Mouse (Mus musculus): ENCODE results near the gene 1700025G04Rik. TPM values are rescaled to one million over a fixed set of nuclear protein-coding genes. Genes with fewer than 3 reads are reported as not detected.
A peak's percentile ranks its signal among the peaks of the same experiment; 100 is the strongest.

The 1700025G04Rik gene
- polyA plus RNA-seq, 1 experiment: 24.7 TPM

GRCm38 (mm10) chr1:152090564-152091545, 930 bp upstream of the 1700025G04Rik start:
- Histone ChIP-seq H3K4me1 (ENCODE audit: control insufficient read depth, insufficient read depth, low read length) (peaks cover 3% of the 10 kb centered on the region; the same call in 1 of the 2 replicates), H3K4me3 (ENCODE audit: insufficient read depth, low read length) (peak overlapping the region; percentile 93), H3K27ac (ENCODE audit: insufficient read depth, low read length) (peak overlapping the region; percentile 67)
- TF ChIP-seq CTCF (IDR thresholded peaks at IDR 0.05; ENCODE audit: extremely low read depth, insufficient read depth, low read length): no peak
- no peak for TF ChIP-seq POLR2A (IDR thresholded peaks at IDR 0.05; ENCODE audit: extremely low read depth, insufficient read depth, low read length)

DNA sequence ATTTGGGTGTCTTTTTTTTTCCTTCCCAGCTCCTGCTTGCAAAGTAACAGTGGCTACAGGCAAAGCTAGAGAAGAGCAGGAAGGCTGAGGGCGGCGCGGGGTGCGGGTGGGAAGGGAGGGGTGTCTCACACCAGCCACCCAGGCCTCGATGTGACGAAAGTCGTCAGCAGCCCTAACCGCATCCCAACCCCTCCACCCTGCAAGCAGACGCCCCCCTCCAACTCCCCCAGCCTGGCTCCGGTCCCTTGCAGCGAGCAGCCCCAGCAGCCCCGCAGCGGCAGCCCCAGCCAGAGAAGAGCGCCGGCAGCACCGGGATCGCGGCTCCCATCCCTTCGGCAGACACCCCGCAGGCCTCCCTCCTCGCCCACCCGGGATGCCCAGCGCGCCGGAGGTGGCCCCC, 399 bp downstream of the 1700025G04Rik start:
- H3K4me3 ChIP-seq (ENCODE audit: insufficient read depth, low read length): peak overlapping the region; percentile 93
- TF ChIP-seq POLR2A (IDR thresholded peaks at IDR 0.05; ENCODE audit: extremely low read depth, insufficient read depth, low read length) (no peak), CTCF (IDR thresholded peaks at IDR 0.05; ENCODE audit: extremely low read depth, insufficient read depth, low read length) (no peak)
- peaks cover 8% of the 10 kb centered on the region for H3K4me1 ChIP-seq (ENCODE audit: control insufficient read depth, insufficient read depth, low read length)
- peak overlapping the region; percentile 85 for H3K27ac ChIP-seq (ENCODE audit: insufficient read depth, low read length)

GRCm38 (mm10) chr1:152088791-152089401, 1.0 kb downstream of the 1700025G04Rik start:
- peak overlapping the region; percentile 53 for H3K27ac ChIP-seq (ENCODE audit: insufficient read depth, low read length)
- peak overlapping the region; percentile 93 for H3K4me3 ChIP-seq (ENCODE audit: insufficient read depth, low read length)
- H3K4me1 ChIP-seq (ENCODE audit: control insufficient read depth, insufficient read depth, low read length): peaks cover 10% of the 10 kb centered on the region
- TF ChIP-seq CTCF (IDR thresholded peaks at IDR 0.05; ENCODE audit: extremely low read depth, insufficient read depth, low read length) (no peak), POLR2A (IDR thresholded peaks at IDR 0.05; ENCODE audit: extremely low read depth, insufficient read depth, low read length) (no peak)

GRCm38 (mm10) chr1:152088030-152088429, 1.9 kb downstream of the 1700025G04Rik start:
- Histone ChIP-seq H3K27ac (ENCODE audit: insufficient read depth, low read length) (no peak overlapping the region), H3K4me3 (ENCODE audit: insufficient read depth, low read length) (peak overlapping the region; percentile 93; the same call in 1 of the 2 replicates), H3K4me1 (ENCODE audit: control insufficient read depth, insufficient read depth, low read length) (peaks cover 13% of the 10 kb centered on the region)
- no peak for TF ChIP-seq POLR2A (IDR thresholded peaks at IDR 0.05; ENCODE audit: extremely low read depth, insufficient read depth, low read length)
- no peak for TF ChIP-seq CTCF (IDR thresholded peaks at IDR 0.05; ENCODE audit: extremely low read depth, insufficient read depth, low read length)

DNA sequence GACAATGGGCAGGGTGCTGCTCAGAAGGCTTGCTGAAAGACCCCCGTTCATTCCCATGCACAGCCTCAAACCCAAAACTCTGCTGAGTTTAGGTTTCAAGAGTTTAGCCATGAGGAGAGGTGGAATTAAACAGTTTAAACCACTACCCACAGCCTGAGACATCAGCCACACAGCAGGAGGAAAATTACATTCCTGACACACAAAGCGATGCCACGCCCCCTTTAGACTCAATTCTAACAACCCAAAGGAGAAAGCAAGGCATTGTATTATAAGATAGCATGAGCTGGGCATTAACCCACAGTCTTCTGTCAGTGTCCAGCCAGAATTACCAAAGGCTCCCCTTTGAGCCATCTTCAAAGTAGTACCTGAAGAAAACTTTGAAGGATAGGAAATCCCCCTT, 3.0 kb downstream of the 1700025G04Rik start:
- Histone ChIP-seq H3K27ac (ENCODE audit: insufficient read depth, low read length) (no peak overlapping the region), H3K4me1 (ENCODE audit: control insufficient read depth, insufficient read depth, low read length) (peaks cover 15% of the 10 kb centered on the region), H3K4me3 (ENCODE audit: insufficient read depth, low read length) (no peak overlapping the region)
- TF ChIP-seq POLR2A (IDR thresholded peaks at IDR 0.05; ENCODE audit: extremely low read depth, insufficient read depth, low read length) (no peak), CTCF (IDR thresholded peaks at IDR 0.05; ENCODE audit: extremely low read depth, insufficient read depth, low read length) (no peak)

DNA sequence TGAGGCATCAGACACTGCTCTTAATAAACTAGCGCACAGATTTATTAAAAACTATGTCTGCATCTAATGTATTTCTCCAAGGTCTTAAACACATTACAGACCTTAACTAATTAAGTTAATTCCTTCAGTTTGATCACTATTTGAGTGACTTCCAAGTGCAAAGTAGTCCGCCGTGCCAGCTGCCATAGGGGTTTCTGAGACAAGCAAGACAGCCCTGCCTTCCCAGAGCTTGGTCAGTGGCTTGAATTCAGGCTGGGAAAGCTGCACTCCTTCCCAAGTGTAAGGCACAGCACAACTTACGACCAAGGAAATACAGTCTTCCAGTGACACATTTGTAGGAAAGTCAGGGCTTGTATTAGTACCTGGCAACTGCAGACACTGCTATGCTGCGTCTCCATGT, 4.4 kb downstream of the 1700025G04Rik start:
- no peak for TF ChIP-seq CTCF (IDR thresholded peaks at IDR 0.05; ENCODE audit: extremely low read depth, insufficient read depth, low read length)
- TF ChIP-seq POLR2A (IDR thresholded peaks at IDR 0.05; ENCODE audit: extremely low read depth, insufficient read depth, low read length): no peak
- Histone ChIP-seq H3K27ac (ENCODE audit: insufficient read depth, low read length) (no peak overlapping the region), H3K4me1 (ENCODE audit: control insufficient read depth, insufficient read depth, low read length) (peaks cover 15% of the 10 kb centered on the region), H3K4me3 (ENCODE audit: insufficient read depth, low read length) (no peak overlapping the region)

DNA sequence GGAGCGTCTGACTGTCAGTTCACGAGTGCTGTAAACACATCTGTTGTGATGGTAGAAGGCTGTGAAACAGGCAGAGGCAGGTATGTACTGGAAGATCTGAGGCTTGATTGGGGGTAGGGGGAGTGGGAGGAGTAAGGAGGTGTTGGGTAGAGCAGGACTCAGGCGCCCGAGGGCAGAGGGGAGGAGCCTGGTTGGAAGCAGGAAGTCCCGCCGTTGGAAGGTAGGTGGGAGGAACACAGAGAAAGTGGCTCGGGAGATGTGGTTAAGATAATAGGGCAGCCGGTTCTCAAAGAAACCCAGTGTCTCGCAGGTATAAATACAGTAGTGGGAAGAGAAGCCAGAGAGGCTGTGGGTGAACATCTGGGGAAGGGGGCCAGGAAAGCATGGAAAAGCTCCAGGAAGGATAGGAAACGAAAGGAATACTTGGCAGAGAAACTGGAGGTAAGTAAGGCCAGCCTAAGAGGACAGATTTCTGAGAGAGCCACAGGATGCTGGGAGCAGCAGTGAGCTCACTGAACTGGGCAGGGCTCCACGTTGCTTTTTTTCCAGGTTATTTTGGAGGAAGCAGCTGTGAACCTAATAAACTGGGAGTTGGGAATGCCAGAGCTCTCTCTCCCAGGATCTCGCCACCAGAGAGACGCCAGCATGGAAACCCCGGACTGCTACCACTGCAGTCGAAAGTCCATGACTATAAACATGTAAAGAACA, 5.1 kb downstream of the 1700025G04Rik start:
- Histone ChIP-seq H3K4me3 (ENCODE audit: insufficient read depth, low read length) (no peak overlapping the region), H3K27ac (ENCODE audit: insufficient read depth, low read length) (no peak overlapping the region), H3K4me1 (ENCODE audit: control insufficient read depth, insufficient read depth, low read length) (peaks cover 15% of the 10 kb centered on the region)
- TF ChIP-seq POLR2A (IDR thresholded peaks at IDR 0.05; ENCODE audit: extremely low read depth, insufficient read depth, low read length) (no peak), CTCF (IDR thresholded peaks at IDR 0.05; ENCODE audit: extremely low read depth, insufficient read depth, low read length) (no peak)

DNA sequence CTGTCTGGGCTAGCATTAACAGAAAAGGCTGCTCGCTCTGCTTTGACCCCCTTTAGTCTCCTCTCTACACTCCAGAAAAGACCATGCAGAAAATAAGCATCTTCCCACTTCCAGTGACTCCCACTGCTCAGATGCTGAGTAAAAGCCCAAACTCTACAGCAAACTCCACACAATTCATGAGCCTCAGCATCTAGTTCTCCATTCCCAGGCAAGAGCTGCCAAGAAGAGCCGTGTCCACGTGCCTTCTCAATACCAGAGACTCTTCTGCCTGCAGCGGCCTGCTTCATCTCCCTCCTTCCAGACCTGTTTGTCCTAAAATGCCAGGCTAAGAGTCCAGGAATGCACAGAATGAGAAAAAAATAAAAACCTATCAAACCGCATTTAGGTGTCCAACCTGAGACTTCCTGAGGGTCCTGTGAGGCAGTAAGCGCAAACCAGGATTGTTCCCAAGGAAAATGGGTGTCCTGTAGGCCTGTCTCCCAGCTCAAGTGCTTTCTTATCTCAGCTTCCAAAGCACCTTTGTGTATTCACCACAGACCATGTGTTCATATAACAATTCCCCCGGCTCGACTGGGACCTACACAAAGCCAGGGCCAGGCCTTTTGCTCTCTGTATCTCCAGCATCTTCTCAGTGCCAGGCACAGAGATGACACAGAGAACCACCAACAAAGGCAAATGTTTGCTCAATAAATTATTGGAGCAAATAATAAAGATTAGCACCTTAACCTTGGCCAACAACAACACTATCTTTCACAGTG, 7.8 kb downstream of the 1700025G04Rik start:
- no peak for TF ChIP-seq CTCF (IDR thresholded peaks at IDR 0.05; ENCODE audit: extremely low read depth, insufficient read depth, low read length)
- no peak for TF ChIP-seq POLR2A (IDR thresholded peaks at IDR 0.05; ENCODE audit: extremely low read depth, insufficient read depth, low read length)
- H3K27ac ChIP-seq (ENCODE audit: insufficient read depth, low read length): no peak overlapping the region

DNA sequence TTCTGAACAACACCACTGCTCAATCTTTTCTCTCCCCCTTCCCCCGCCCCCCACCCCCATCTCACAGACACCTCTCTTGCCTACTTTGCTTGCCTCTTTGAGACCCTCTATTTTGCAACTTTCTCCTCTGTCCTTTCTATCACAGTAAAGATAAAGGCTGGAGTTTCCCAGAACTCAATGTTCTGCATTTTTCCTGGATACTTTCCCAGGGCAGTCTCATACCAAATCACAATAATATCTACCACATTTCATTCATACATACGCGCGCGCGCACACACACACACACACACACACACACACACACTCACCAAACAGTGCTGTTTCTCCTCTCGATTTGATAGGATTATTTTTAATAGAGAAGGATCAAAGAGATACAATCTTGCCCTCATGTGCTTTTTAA, 8.8 kb downstream of the 1700025G04Rik start:
- no peak for TF ChIP-seq POLR2A (IDR thresholded peaks at IDR 0.05; ENCODE audit: extremely low read depth, insufficient read depth, low read length)
- TF ChIP-seq CTCF (IDR thresholded peaks at IDR 0.05; ENCODE audit: extremely low read depth, insufficient read depth, low read length): no peak
- Histone ChIP-seq H3K4me1 (ENCODE audit: control insufficient read depth, insufficient read depth, low read length) (peaks cover 12% of the 10 kb centered on the region), H3K4me3 (ENCODE audit: insufficient read depth, low read length) (no peak overlapping the region), H3K27ac (ENCODE audit: insufficient read depth, low read length) (no peak overlapping the region)

More for the DNA sequence above, 7.8 kb downstream of the 1700025G04Rik start:
- H3K4me3 ChIP-seq (ENCODE audit: insufficient read depth, low read length): no peak overlapping the region
- H3K4me1 ChIP-seq (ENCODE audit: control insufficient read depth, insufficient read depth, low read length): peaks cover 12% of the 10 kb centered on the region

Measured in cortical plate, adult 2 months (tissue).